Mouse (Mus musculus): ENCODE measurements around the gene Gm281. TPM values are rescaled to one million over a fixed set of nuclear protein-coding genes. Genes with fewer than 3 reads are reported as not detected.

The Gm281 gene
- polyA plus RNA-seq, 1 experiment from 2014 or later = not detected

DNA sequence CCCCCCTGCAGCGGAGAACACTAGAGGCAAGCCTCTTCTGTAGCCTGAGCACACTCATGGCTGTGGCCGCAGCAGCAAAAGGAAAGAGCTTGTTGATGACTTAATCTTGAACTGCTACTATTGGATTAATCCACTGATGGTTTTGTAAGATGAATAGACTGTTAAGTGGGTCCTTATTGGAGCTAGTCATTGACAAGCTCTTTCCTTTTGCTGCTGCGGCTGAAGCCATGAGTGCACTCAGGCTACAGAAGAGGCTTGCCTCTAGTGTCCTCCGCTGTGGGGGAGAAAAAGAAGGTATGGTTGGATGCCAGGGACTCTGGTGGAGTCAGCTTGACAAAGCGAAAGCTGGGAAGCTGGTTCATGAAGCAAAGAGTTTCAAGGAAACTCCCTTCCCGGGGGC, 135.9 kb downstream of the Gm281 start:
- Histone ChIP-seq H3K27me3 (ENCODE audit: control insufficient read depth, insufficient read depth, low read length) (no peaks in the 10 kb centered on the region), H3K27ac (ENCODE audit: low read depth, low read length) (no peak overlapping the region), H3K36me3 (ENCODE audit: control insufficient read depth, insufficient read depth, low read length) (no peaks in the 10 kb centered on the region), H3K9ac (ENCODE audit: low read depth, low read length) (no peak overlapping the region), H3K4me2 (no peak overlapping the region), H3K4me3 (ENCODE audit: low read depth, low read length) (no peak overlapping the region), H3K9me3 (replicated peaks; ENCODE audit: control insufficient read depth, low read length) (no peaks in the 10 kb centered on the region), H3K4me1 (ENCODE audit: control insufficient read depth, insufficient read depth, low read length) (no peaks in the 10 kb centered on the region)
- WGBS (ENCODE audit: insufficient replicate concordance) = 37% methylated on average over 4 of the region's 6 CpGs
- ATAC-seq (replicated peaks; ENCODE audit: insufficient number of reproducible peaks, low FRiP score, low TSS enrichment) = no peak

DNA sequence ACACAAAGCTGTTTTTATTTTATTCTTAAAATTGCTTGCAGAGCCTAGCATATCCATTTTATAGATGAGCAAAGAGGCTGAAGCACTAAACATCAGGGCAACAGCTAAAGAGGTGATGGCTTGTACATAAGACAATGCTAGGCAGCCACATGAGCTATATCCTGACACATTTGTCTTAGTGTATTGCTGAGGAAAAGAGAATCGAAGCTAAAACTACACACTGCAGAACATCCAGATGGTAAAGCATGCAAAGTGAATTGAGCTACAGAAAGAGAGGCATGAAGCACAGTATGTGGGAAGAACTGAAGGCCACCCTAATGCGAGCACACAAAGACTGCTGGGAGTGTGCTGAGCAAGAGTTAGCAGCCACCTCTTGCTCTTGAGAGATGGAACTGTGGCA, 143.1 kb downstream of the Gm281 start:
- Histone ChIP-seq H3K4me3 (ENCODE audit: low read depth, low read length) (no peak overlapping the region), H3K4me1 (ENCODE audit: control insufficient read depth, insufficient read depth, low read length) (no peaks in the 10 kb centered on the region), H3K36me3 (ENCODE audit: control insufficient read depth, insufficient read depth, low read length) (no peaks in the 10 kb centered on the region), H3K4me2 (no peak overlapping the region), H3K9ac (ENCODE audit: low read depth, low read length) (no peak overlapping the region), H3K27ac (ENCODE audit: low read depth, low read length) (no peak overlapping the region), H3K27me3 (ENCODE audit: control insufficient read depth, insufficient read depth, low read length) (no peaks in the 10 kb centered on the region), H3K9me3 (replicated peaks; ENCODE audit: control insufficient read depth, low read length) (no peaks in the 10 kb centered on the region)
- WGBS (ENCODE audit: insufficient replicate concordance) = 63% methylated on average over 2 of the region's 2 CpGs
- no peak for ATAC-seq (replicated peaks; ENCODE audit: insufficient number of reproducible peaks, low FRiP score, low TSS enrichment)

- no peak for ATAC-seq (replicated peaks; ENCODE audit: insufficient number of reproducible peaks, low FRiP score, low TSS enrichment)
- Histone ChIP-seq H3K27ac (ENCODE audit: low read depth, low read length) (no peak overlapping the region), H3K27me3 (ENCODE audit: control insufficient read depth, insufficient read depth, low read length) (no peaks in the 10 kb centered on the region), H3K4me3 (ENCODE audit: low read depth, low read length) (no peak overlapping the region), H3K4me2 (no peak overlapping the region), H3K9ac (ENCODE audit: low read depth, low read length) (no peak overlapping the region), H3K36me3 (ENCODE audit: control insufficient read depth, insufficient read depth, low read length) (no peaks in the 10 kb centered on the region), H3K9me3 (replicated peaks; ENCODE audit: control insufficient read depth, low read length) (no peaks in the 10 kb centered on the region), H3K4me1 (ENCODE audit: control insufficient read depth, insufficient read depth, low read length) (no peaks in the 10 kb centered on the region)
- 8% methylated on average over 1 of the region's 1 CpGs for WGBS (ENCODE audit: insufficient replicate concordance)
Measured at GRCm38 (mm10) chr14:13770686-13771085, 143.6 kb downstream of the Gm281 start.

Small RNA genes within 50 kb of the gene (microRNA-seq; reads per million reads assigned to microRNA genes)
- not detected for gene Gm27506 (ENCODE audit: borderline number of aligned reads)

Other genes with a start within 250 kb of the Gm281 start
- not detected in 2 replicates for gene Sntn, start 243.6 kb downstream of the Gm281 start, polyA plus RNA-seq (2014; fragmentation: Nextera tagmentation; extraction: Ambion mirVana)
- gene Atxn7, start 47.0 kb upstream of the Gm281 start, polyA plus RNA-seq (2014; fragmentation: Nextera tagmentation; extraction: Ambion mirVana) = 3.2 and 5.2 TPM in 2 replicates
- 160 and 161 TPM in 2 replicates for gene Thoc7, start 47.4 kb upstream of the Gm281 start, polyA plus RNA-seq (2014; fragmentation: Nextera tagmentation; extraction: Ambion mirVana)
- gene Psmd6, start 206.5 kb upstream of the Gm281 start, polyA plus RNA-seq (2014; fragmentation: Nextera tagmentation; extraction: Ambion mirVana) = 204 and 218 TPM in 2 replicates

All from heart, embryonic 11.5 days (tissue).